Mouse (Mus musculus): ENCODE data around the gene Olfr1474. TPM values are rescaled to one million over a fixed set of nuclear protein-coding genes. Genes with fewer than 3 reads are reported as not detected.
"Not testable (repeated sequence)": the region's sequence is repeated elsewhere in the genome, so short reads cannot be mapped to it uniquely, and the experiment has no call there.

Gene Olfr1474
- not detected for total RNA-seq (2021)

DNA sequence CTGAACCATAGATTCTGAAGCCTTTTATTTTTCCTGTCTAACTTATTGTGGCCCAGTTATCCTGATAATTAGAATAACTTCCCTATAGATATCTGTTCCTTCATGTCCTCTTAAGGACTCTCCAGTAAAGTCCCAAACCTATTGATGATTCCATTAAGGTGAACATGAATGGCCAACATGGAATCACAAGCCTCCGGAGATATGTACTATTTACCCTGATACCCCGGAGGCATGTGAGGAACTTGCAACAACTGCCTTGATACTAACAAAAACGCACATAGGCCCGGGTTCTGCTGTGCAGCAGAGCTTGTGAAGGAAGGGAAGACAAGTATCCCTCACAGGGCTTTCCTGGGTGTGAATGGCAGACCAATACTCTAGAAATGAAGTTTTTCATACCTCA lies at the start of gene Olfr1474:
TSS of gene Olfr1474 (plus strand) at position 301 of the 400 bp plus-strand sequence.
- DNase-seq; intact Hi-C loops (cut with DNase I): not testable (repeated sequence)

DNA sequence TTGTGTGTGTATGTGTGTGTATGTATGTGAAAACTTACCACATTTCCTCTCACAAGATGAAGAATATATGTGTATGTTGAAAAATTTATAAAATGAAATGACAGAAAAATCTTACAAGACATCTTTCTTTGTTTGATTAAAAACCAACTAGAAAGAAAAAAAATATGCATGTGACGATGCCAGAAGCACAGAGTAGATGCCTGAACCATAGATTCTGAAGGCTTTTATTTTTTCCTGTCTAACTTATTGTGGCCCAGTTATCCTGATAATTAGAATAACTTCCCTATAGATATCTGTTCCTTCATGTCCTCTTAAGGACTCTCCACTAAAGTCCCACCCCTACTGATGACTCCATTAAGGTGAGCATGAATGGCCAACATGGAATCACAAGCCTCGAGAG lies 26.3 kb upstream of the Olfr1474 start, which contains the start of gene Olfr1471:
TSS of gene Olfr1471 (plus strand) at position 301 of the 400 bp plus-strand sequence.
- intact Hi-C loops (cut with DNase I); DNase-seq: not testable (repeated sequence)

DNA sequence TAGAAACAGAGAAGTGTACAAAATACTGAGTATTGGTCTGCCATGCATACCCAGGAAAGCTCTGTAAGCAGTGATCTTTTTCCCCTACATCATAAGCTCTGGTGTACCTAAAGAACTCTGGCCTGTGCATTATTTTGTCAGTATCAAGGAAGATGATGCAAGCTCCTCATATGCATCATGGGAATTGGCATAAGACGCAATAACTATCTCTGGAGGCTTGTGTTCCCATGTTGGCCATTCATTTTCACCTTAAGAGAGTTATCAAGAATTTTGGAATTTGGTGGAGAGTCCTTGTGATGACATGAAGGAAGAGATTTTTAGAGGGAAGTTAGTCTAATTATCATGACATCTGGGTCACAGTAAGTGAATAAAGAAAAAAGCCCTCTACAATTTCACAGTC lies 13.4 kb upstream of the Olfr1474 start, which contains the start of gene Olfr1472:
TSS of gene Olfr1472 (minus strand) at position 101 of the 400 bp plus-strand sequence.
- intact Hi-C loops (cut with DNase I), result no loop called here
- no peak for DNase-seq

DNA sequence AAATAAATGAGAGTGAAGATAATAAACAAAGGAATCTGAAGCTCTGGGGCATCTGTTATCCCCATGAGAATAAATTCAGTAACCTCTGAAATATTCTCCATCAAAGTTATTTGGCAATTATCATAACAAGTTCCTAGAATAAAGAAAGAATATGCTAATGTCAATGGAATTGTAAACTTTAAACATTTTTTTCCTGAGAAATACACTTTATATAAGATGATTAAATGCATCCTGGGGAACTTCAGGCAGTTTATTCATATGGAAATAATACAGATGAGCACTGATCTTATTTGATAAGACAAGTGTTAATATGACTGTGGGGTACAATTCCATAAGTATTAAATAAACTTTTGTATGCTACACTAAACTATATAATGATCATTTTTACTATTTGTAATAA lies 10.7 kb downstream of the Olfr1474 start, which contains the start of gene Olfr1475:
TSS of gene Olfr1475 (minus strand) at position 101 of the 400 bp plus-strand sequence.
- intact Hi-C loops (cut with DNase I), result no loop called here
- DNase-seq, result no peak

DNA sequence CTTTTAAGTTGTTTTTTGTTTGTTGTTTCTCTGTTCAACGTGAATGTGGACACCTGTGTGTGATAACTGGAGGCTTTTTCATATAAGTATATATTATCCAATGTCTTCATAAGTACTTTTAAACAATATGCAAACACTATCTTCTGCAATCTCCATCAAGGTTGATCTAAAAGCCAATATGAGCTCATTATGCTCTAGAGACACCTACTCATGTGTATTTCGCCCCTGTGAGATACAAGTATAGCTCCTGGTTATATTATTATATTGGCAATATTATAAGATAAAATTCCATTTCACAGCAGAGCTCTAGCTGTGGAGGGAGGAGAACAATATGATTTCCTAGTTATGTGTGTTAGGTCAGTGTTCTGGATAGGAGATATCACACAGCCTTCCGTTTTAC lies 30.9 kb downstream of the Olfr1474 start, which contains the start of gene Olfr1477:
TSS of gene Olfr1477 (plus strand) at position 301 of the 400 bp plus-strand sequence.
- DNase-seq, result no peak
- intact Hi-C loops (cut with DNase I), result no loop called here

Other genes starting within 250 kb of the Olfr1474 start
- gene Olfr1463, start 238.2 kb upstream of the Olfr1474 start, total RNA-seq (2021), result not detected
- not detected for gene Olfr1465, start 154.0 kb upstream of the Olfr1474 start, total RNA-seq (2021)
- not detected for gene Olfr1466, start 130.7 kb upstream of the Olfr1474 start, total RNA-seq (2021)
- not detected for gene Olfr1467, start 107.3 kb upstream of the Olfr1474 start, total RNA-seq (2021)
- gene Olfr1469, start 61.7 kb upstream of the Olfr1474 start, total RNA-seq (2021), result not detected
- gene Olfr1471, start 26.2 kb upstream of the Olfr1474 start, total RNA-seq (2021), result not detected
- gene Olfr1472, start 13.5 kb upstream of the Olfr1474 start, total RNA-seq (2021), result not detected
- not detected for gene Olfr1475, start 10.6 kb downstream of the Olfr1474 start, total RNA-seq (2021)
- gene Olfr1477, start 31.0 kb downstream of the Olfr1474 start, total RNA-seq (2021), result not detected
- not detected for gene Olfr1480, start 58.3 kb downstream of the Olfr1474 start, total RNA-seq (2021)
- not detected for gene Olfr1484, start 113.9 kb downstream of the Olfr1474 start, total RNA-seq (2021)
- gene Olfr1487, start 147.8 kb downstream of the Olfr1474 start, total RNA-seq (2021), result not detected
- not detected for gene Olfr1489, start 162.1 kb downstream of the Olfr1474 start, total RNA-seq (2021)
- gene Olfr1490, start 181.5 kb downstream of the Olfr1474 start, total RNA-seq (2021), result not detected
- gene Olfr1491, start 227.7 kb downstream of the Olfr1474 start, total RNA-seq (2021), result not detected